Mouse (Mus musculus) heart, adult 2 months (tissue): Measurements from ENCODE around the gene Ranbp3.

Experiments
- CTCF ChIP-seq: fragments of 200-600 bp; IDR thresholded peaks from 2 replicates; pipeline ENCODE4 v1.8.1; 2022; ENCODE audit warnings: antibody characterized with exemption, mild to moderate bottlenecking, moderate library complexity
- POLR2A ChIP-seq: fragments of 200-500 bp; IDR thresholded peaks from 2 replicates; pipeline ENCODE4 v1.6.1; 2011; ENCODE audit warnings: mild to moderate bottlenecking, low read depth, low read length, control low read depth; ENCODE audit not compliant: insufficient read depth

DNA sequence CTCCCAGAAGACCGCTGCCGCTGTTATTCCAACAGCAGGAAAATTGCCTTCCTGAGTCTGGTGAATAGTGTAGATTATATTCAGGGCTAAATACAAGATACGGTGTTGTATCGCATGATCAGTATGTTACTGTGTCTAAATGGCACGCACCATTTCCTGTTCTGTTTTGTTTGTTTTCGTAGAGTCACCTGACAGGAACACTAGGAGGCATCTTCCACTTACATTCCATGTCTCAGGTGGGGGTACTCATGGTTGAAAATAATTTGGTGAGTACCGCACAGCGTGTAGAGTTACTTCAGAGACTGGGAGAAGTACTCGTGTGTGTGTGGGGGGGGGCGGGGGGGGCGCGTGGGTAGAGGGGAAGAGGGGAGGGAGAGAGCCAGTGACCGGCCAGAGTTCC is 25.5 kb upstream of the Ranbp3 start:
- TF ChIP-seq CTCF (no peak), POLR2A (no peak)
